Mouse (Mus musculus) lung, postnatal 0 days (tissue): ENCODE results near the gene Tnik.

Experiments used
- CTCF ChIP-seq: IDR thresholded peaks from 2 replicates; pipeline ENCODE4 v1.5.1; 2016; ENCODE audit warnings: antibody characterized with exemption, mild to moderate bottlenecking
- EP300 ChIP-seq: IDR thresholded peaks from 2 replicates; pipeline ENCODE4 v1.6.1; 2016; ENCODE audit warnings: antibody characterized with exemption, mild to moderate bottlenecking, control low read depth

DNA sequence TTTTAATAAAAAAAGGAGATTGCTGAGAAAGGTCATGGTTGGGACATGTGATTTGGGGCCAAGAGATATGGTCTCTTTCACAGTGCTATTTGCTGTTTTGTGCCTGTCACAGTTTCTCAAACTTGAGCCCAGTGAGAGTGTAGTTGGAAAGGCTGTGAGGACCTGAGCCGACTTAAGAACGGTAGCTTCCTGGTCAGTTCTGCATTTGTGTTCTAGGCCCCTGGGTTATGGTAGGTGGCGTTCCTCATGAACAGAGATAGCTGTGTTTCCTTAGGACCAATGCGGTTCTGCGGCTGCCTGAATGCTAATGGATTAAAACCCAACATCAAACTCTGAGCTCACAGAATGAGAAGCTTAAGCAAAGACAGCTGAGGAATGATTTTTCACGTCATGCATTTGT, 98.0 kb downstream of the Tnik start:
- TF ChIP-seq CTCF (no peak), EP300 (no peak)
